Mouse (Mus musculus) heart, adult 2 months (tissue): Measurements from ENCODE around the gene Klri1. TPM values are rescaled to one million over a fixed set of nuclear protein-coding genes. Genes with fewer than 3 reads are reported as not detected.

Experiments used
- DNase-seq, 2 experiments: peaks; one replicate each; pipeline ENCODE4 v3.0.0; 2021
- H3K27ac ChIP-seq: fragments of 200-600 bp; 2 replicates; pipeline ENCODE4 v1.8.1; 2022
- H3K27me3 ChIP-seq: fragments of 200-500 bp; 2 replicates; pipeline ENCODE4 v1.6.1; 2012; ENCODE audit warnings: mild to moderate bottlenecking, low read length, inconsistent platforms, mixed read lengths; ENCODE audit not compliant: control insufficient read depth, insufficient read depth
- H3K36me3 ChIP-seq: fragments of 200-500 bp; 2 replicates; pipeline ENCODE4 v1.6.1; 2012; ENCODE audit warnings: low read length, inconsistent platforms; ENCODE audit not compliant: control insufficient read depth, insufficient read depth
- H3K4me1 ChIP-seq: fragments of 200-500 bp; 2 replicates; pipeline ENCODE4 v1.6.1; 2011; ENCODE audit warnings: low read length; ENCODE audit not compliant: control insufficient read depth, insufficient read depth
- H3K4me3 ChIP-seq: fragments of 200-600 bp; 2 replicates; pipeline ENCODE4 v1.8.1; 2022
- H3K79me2 ChIP-seq: fragments of 200-500 bp; replicated peaks from 2 replicates; pipeline ENCODE4 v1.6.1; 2012; ENCODE audit warnings: mild to moderate bottlenecking, inconsistent platforms, low read length, moderate library complexity, mixed read lengths; ENCODE audit not compliant: control insufficient read depth, insufficient read depth
- H3K9ac ChIP-seq: fragments of 200-500 bp; 2 replicates; pipeline ENCODE4 v1.6.1; 2012; ENCODE audit warnings: low read depth, mild to moderate bottlenecking, control low read depth, inconsistent platforms, low read length, mixed read lengths
- CTCF ChIP-seq: fragments of 200-600 bp; IDR thresholded peaks from 2 replicates; pipeline ENCODE4 v1.8.1; 2022; ENCODE audit warnings: antibody characterized with exemption, mild to moderate bottlenecking, moderate library complexity
- EP300 ChIP-seq: fragments of 200-500 bp; IDR thresholded peaks from 2 replicates; pipeline ENCODE4 v1.6.1; 2011; ENCODE audit warnings: low read depth, low read length, control low read depth; ENCODE audit not compliant: insufficient read depth
- POLR2A ChIP-seq: fragments of 200-500 bp; IDR thresholded peaks from 2 replicates; pipeline ENCODE4 v1.6.1; 2011; ENCODE audit warnings: mild to moderate bottlenecking, low read depth, low read length, control low read depth; ENCODE audit not compliant: insufficient read depth
- WGBS: fragments of 180-500 bp; shearing (Covaris S2); methylation state at CpG from one replicate; pipeline ENCODE4 v1.1.7; 2018; 5-methylcytosine and 5-hydroxymethylcytosine counted together
- intact Hi-C: fragments of 180-260 bp; cut with DNase I; formaldehyde crosslinking; loops from one replicate; pipeline ENCODE4 v1.15.1; 2025
- long read RNA-seq: library from polyadenylated mRNA; stranded (forward); transcript quantifications from one replicate; pipeline ENCODE4 v2.0.0, GENCODE M21; 2021
- polyA plus RNA-seq: library from polyadenylated mRNA; depleted of rRNA; stranded (reverse); fragments of >200 nt; gene quantifications from 2 replicates; pipeline ENCODE4 v1.2.3, GENCODE M21; 2012; rRNA removed
- total RNA-seq, 2 experiments: library from RNA; stranded (reverse); gene quantifications; 2 replicates each; pipeline ENCODE4 v1.2.3; 2021

The Klri1 gene
- total RNA-seq (not detected), polyA plus RNA-seq (0.18 TPM in 1 of 2 replicates, not detected in the other)
- long read RNA-seq = 0 reads

DNA sequence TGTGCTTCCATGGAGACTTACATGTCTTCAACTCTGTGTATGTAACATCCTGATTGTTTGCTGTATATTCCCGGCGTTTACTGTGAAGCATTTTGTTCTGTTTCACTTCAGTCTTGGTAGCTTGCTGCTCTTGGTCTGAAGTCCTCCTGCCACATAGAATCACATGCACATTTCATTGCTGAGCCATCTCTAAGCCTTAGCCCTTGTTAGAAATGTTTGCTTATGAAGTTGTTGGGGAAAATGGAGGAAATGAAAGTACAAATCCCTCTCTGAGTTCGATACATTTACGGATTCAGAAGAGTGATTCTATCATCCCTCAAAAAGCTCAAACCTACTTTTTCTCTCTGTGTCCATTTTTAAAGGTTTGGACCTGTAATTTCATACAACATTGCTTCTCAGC lies at the start of gene Klri1:
Klri1 (minus strand) TSS at position 101 of the 400 bp plus-strand sequence.
- DNase-seq = no peak
- Histone ChIP-seq H3K4me1 (no peaks in the 10 kb centered on the region), H3K27ac (no peak within 1 kb of the TSS), H3K27me3 (no peaks in the 10 kb centered on the region), H3K9ac (no peak within 1 kb of the TSS), H3K79me2 (no peaks in the 10 kb centered on the region), H3K4me3 (no peak within 1 kb of the TSS), H3K36me3 (no peaks in the 10 kb centered on the region)
- intact Hi-C loops = no loop called here
- TF ChIP-seq CTCF (no peak), POLR2A (no peak), EP300 (no peak)
- WGBS = 70% methylated on average over 4 of the region's 4 CpGs

GRCm38 (mm10) chr6:129747654-129748032 lies 30.7 kb upstream of the Klri1 start:
- intact Hi-C loops = no loop called here
- TF ChIP-seq CTCF = no peak
- no peak for TF ChIP-seq POLR2A
- no peak for TF ChIP-seq EP300
- no peak overlapping the region for H3K4me3 ChIP-seq
- no peaks in the 10 kb centered on the region for H3K4me1 ChIP-seq
- DNase-seq = no peak
- H3K27me3 ChIP-seq = no peaks in the 10 kb centered on the region
- H3K9ac ChIP-seq = no peak overlapping the region
- WGBS = 70% methylated on average over 3 of the region's 3 CpGs
- H3K36me3 ChIP-seq = no peaks in the 10 kb centered on the region
- H3K79me2 ChIP-seq = no peaks in the 10 kb centered on the region
- H3K27ac ChIP-seq = no peak overlapping the region

GRCm38 (mm10) chr6:129747016-129747653 lies 30.2 kb upstream of the Klri1 start:
- DNase-seq = peak in 1 of 2 experiments; percentile 4

DNA sequence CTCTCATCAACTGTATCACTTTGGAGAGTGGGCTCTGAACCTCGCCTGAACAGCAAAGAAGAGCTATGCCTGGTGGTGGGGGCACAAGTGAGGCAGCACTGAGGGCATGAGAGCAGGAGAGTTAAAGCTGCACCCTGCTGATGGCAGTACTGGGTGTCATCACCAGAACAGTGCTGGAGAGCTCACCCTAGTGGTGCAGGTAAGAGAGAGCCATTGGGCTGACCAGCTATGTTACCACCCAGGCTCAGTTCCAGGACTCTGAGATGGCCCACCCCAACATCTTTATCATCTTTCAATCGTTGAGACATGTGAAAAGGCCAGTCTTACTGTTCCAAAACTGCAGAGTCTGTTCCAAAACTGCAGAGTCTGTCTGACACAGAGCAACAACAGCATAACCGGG lies 29.2 kb upstream of the Klri1 start:
- Histone ChIP-seq H3K4me1 (no peaks in the 10 kb centered on the region), H3K36me3 (no peaks in the 10 kb centered on the region), H3K4me3 (no peak overlapping the region), H3K9ac (no peak overlapping the region), H3K27ac (no peak overlapping the region), H3K79me2 (no peaks in the 10 kb centered on the region), H3K27me3 (no peaks in the 10 kb centered on the region)
- no peak for TF ChIP-seq POLR2A
- intact Hi-C loops = no loop called here
- DNase-seq = peak in 1 of 2 experiments; percentile 2
- 49% methylated on average over 3 of the region's 3 CpGs for WGBS

More at GRCm38 (mm10) chr6:129747016-129747653, 30.2 kb upstream of the Klri1 start:
- H3K9ac ChIP-seq = no peak overlapping the region
- no peak overlapping the region for H3K4me3 ChIP-seq
- H3K36me3 ChIP-seq = no peaks in the 10 kb centered on the region
- no peak for TF ChIP-seq EP300
- no peak for TF ChIP-seq POLR2A
- TF ChIP-seq CTCF = no peak
- intact Hi-C loops = no loop called here
- H3K4me1 ChIP-seq = no peaks in the 10 kb centered on the region
- no peak overlapping the region for H3K27ac ChIP-seq
- H3K79me2 ChIP-seq = no peaks in the 10 kb centered on the region
- no peaks in the 10 kb centered on the region for H3K27me3 ChIP-seq
- 72% methylated on average over 4 of the region's 4 CpGs for WGBS

DNA sequence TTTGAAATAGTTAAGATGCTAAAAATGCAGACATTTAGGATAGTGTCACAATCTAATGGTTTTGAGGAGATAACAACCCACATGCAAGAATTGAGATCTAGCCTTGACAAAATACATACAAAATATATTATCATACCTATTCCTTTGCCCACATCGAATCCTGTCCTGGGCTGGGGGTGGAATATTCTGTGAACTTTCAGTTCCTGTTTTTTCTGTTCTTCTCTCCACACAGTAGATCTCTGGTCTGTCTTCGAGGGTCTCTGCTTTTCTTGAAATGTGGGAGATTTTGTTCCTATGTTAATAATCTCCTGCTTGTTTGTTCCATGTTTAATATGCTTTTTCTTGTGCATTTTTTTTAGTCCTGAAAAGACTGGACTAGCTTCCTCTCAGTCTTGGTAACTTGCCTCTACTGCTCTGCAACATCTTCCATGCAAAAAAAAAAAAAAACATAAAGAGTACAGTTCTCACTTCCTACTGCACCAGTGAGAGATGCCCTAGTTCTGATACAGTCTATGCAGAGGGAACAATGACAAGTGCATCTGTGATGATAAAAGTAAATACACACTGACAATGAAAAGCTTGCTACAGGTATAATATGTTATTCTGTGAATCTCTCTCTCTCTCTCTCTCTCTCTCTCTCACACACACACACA lies 23.3 kb upstream of the Klri1 start, which contains the start of gene Klri2:
Klri2 (minus strand) TSS at position 416 of the 653 bp plus-strand sequence.
- DNase-seq = no peak
- no peak within 1 kb of the TSS for H3K27ac ChIP-seq
- H3K4me3 ChIP-seq = no peak within 1 kb of the TSS
- no peak for TF ChIP-seq CTCF
- no peaks in the 10 kb centered on the region for H3K27me3 ChIP-seq
- no peak within 1 kb of the TSS for H3K9ac ChIP-seq
- H3K4me1 ChIP-seq = no peaks in the 10 kb centered on the region
- intact Hi-C loops = no loop called here
- no peaks in the 10 kb centered on the region for H3K79me2 ChIP-seq
- no peaks in the 10 kb centered on the region for H3K36me3 ChIP-seq
- WGBS = 49% methylated on average over 2 of the region's 2 CpGs

- DNase-seq = no peak
- TF ChIP-seq CTCF = no peak
- TF ChIP-seq EP300 = no peak
- no peak for TF ChIP-seq POLR2A
- no peaks in the 10 kb centered on the region for H3K36me3 ChIP-seq
- intact Hi-C loops = no loop called here
- no peaks in the 10 kb centered on the region for H3K79me2 ChIP-seq
- H3K27ac ChIP-seq = no peak overlapping the region
- no peak overlapping the region for H3K9ac ChIP-seq
- H3K4me1 ChIP-seq = no peaks in the 10 kb centered on the region
- no peaks in the 10 kb centered on the region for H3K27me3 ChIP-seq
- H3K4me3 ChIP-seq = no peak overlapping the region
These were observed 19.5 kb upstream of the Klri1 start for GRCm38 (mm10) chr6:129736414-129736813.
